Mouse (Mus musculus): ENCODE data around the gene Drc1. TPM values are rescaled to one million over a fixed set of nuclear protein-coding genes. Genes with fewer than 3 reads are reported as not detected.

Gene Drc1
- polyA plus RNA-seq, 1 experiment from 2014 or later = 0.58 TPM

DNA sequence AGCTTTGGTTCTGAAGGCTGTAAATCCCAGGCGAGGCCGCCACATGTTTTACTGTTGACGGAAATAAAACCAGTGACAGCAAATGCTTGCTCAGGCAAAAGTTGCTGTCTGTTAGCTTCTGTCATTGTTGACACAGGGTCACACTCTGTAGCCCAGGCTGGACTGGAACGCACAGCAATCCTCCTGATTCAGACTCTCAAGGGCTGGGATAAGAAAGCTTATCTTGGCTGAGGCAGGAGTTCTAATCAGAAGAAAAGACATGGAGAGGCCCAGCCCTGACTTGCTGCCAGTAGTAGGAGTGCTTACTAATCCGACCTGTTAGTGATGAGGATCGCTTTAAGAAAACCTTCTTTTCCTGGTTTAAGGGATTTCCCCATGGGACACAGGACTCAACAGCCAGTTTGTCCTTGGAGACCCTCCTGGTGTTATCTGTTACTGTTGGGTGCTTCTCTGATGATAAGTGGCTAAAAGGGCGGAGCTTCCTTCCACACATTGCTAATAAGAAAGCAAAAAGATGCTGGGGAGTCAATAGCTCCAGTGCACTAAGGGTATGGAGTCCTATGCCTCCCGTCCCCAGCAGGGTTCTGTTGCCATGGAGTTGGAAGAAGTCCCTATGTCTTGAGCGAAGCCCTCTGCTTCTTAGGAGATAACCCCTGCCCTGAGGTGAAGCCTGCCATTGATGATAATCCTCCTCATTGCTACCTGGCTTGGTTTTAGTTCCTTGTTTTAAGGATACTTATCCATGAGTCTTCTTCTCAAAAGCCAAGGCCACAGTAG, 6.1 kb downstream of the Drc1 start:
- no peaks in the 10 kb centered on the region for H3K27me3 ChIP-seq
- no peaks in the 10 kb centered on the region for H3K4me1 ChIP-seq
- no peak overlapping the region for H3K4me3 ChIP-seq

DNA sequence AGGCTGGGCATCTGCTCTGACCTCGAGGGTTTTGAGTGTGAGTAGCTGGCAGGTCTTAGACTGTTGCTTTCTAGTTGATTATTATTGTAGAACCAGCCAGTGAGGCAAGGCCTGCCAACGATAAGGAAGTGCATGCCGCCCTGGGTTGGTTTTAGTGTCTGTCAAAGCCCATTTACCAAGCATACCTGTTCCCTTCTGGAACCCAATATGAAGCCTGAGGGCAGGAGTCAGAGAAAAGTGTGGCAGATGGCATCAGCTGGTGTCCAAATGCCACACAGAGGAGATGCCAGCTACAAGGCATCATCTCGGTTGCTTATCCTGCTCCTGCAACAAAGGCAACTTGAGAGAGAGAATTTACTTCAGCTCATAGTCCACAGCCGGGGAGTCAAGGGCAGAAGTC, 59.6 kb downstream of the Drc1 start:
- Histone ChIP-seq H3K4me1 (no peaks in the 10 kb centered on the region; the same call in 1 of the 2 replicates), H3K27ac (no peak overlapping the region), H3K9me3 (no peaks in the 10 kb centered on the region), H3K27me3 (peaks cover 16% of the 10 kb centered on the region; the same call in 1 of the 2 replicates), H3K36me3 (no peaks in the 10 kb centered on the region), H3K9ac (no peak overlapping the region), H3K4me3 (no peak overlapping the region), H3K4me2 (replicated peaks) (no peak overlapping the region)
- ATAC-seq (ENCODE audit: insufficient number of reproducible peaks, insufficient read depth, low FRiP score, low TSS enrichment) = no peak
- 82% methylated on average over 5 of the region's 5 CpGs for WGBS

More for the DNA sequence above, 6.1 kb downstream of the Drc1 start:
- Histone ChIP-seq H3K9me3 (peaks cover 5% of the 10 kb centered on the region), H3K36me3 (no peaks in the 10 kb centered on the region), H3K9ac (no peak overlapping the region), H3K27ac (no peak overlapping the region), H3K4me2 (replicated peaks) (no peak overlapping the region)
- WGBS = 80% methylated on average over 9 of the region's 9 CpGs
- ATAC-seq (ENCODE audit: insufficient number of reproducible peaks, insufficient read depth, low FRiP score, low TSS enrichment) = no peak

DNA sequence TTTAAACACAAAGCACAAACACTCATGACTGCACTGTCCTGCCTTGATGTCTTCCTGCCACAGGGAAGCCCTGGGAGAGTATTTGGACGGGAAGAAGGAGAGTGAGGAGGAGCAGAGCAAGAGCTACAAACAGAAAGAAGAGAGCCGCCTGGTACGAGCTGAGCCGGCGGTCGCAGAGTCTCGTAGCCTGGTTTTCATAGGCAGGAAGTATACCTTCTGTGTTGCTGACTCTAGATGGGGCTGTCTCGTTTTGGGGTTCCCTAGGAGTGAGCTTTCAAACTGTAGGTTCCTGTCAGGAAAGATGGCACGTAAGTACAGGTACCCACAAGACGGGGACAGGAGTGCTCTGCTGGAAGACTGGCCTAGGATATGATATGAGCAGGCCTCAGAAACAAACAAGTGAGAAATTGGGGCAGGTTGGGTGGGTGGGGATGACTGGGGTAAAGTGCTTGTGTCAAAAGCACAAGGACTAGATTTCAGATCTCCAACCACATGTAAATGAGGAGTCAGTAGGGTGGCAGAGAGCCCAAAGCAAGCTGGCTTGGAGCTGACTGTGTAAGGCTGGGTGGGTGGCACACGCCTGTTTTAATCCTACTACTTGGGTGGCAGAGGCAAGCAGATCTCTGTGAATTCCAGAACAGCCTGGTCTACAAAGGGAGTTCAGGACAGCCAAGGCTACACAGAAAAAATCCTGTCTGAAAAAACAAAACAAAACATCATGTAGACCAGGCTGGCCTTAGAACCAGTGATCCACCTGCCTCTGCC, 60.6 kb downstream of the Drc1 start:
- no peak overlapping the region for H3K4me3 ChIP-seq
- ATAC-seq (ENCODE audit: insufficient number of reproducible peaks, insufficient read depth, low FRiP score, low TSS enrichment) = no peak
- no peaks in the 10 kb centered on the region for H3K36me3 ChIP-seq
- no peaks in the 10 kb centered on the region; the same call in 1 of the 2 replicates for H3K4me1 ChIP-seq
- no peaks in the 10 kb centered on the region for H3K9me3 ChIP-seq
- peaks cover 16% of the 10 kb centered on the region; the same call in 1 of the 2 replicates for H3K27me3 ChIP-seq
- WGBS = 84% methylated on average over 11 of the region's 11 CpGs
- H3K4me2 ChIP-seq (replicated peaks) = no peak overlapping the region
- no peak overlapping the region for H3K27ac ChIP-seq
- H3K9ac ChIP-seq = no peak overlapping the region

DNA sequence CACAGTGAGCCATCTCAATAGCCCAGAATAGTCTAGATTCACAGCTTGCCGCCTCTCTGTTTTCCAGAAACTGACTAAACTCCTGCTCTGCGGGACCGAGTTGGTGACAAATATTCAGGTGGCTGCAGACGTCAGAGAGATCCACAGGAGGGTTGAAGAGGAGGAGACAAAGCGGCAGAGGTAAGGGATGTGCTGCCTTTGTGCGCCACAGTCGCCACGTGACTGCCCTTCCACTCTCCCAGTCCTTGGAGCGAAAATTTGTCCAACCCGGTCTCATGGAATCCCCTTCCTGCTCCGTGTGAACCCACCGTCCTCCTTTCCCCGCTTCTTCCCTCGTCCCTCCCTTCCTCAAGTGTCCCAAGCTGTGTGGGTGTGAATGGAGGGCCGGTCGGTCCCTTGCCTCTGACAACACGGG, 61.4 kb downstream of the Drc1 start:
- Histone ChIP-seq H3K27ac (no peak overlapping the region), H3K27me3 (peaks cover 16% of the 10 kb centered on the region; the same call in 1 of the 2 replicates), H3K4me3 (peak overlapping the region; percentile 23), H3K4me2 (replicated peaks) (peak overlapping the region; percentile 48), H3K9ac (peak overlapping the region; percentile 24; the same call in 1 of the 2 replicates), H3K9me3 (no peaks in the 10 kb centered on the region), H3K4me1 (no peaks in the 10 kb centered on the region; the same call in 1 of the 2 replicates), H3K36me3 (no peaks in the 10 kb centered on the region)
- ATAC-seq (ENCODE audit: insufficient number of reproducible peaks, insufficient read depth, low FRiP score, low TSS enrichment) = no peak
- WGBS = 8% methylated on average over 17 of the region's 17 CpGs

DNA sequence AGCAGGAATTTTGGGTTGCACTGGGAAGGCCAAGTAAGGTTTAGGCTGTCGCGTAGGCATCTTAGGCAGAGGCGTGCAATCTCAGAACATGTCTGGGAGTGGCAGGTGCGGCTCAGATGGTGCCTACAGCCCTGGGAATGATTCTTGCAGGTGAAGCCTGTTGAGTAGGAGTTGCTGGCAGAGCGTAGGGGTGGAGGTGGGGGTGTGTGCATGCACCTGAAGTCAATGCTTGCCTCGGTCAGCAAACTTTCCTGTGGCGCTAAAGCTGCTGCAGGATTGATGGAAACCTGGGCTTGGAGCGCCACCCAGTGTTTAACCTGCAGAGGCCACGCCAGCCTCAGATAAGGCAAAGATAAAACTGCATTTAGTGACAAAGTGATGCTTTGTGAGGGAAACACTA, 61.9 kb downstream of the Drc1 start:
- Histone ChIP-seq H3K9me3 (no peaks in the 10 kb centered on the region), H3K4me1 (no peaks in the 10 kb centered on the region; the same call in 1 of the 2 replicates), H3K27ac (no peak overlapping the region), H3K27me3 (peaks cover 16% of the 10 kb centered on the region; the same call in 1 of the 2 replicates), H3K4me3 (peak overlapping the region; percentile 23), H3K9ac (no peak overlapping the region), H3K4me2 (replicated peaks) (peak overlapping the region; percentile 48), H3K36me3 (no peaks in the 10 kb centered on the region)
- 1% methylated on average over 9 of the region's 9 CpGs for WGBS
- no peak for ATAC-seq (ENCODE audit: insufficient number of reproducible peaks, insufficient read depth, low FRiP score, low TSS enrichment)

DNA sequence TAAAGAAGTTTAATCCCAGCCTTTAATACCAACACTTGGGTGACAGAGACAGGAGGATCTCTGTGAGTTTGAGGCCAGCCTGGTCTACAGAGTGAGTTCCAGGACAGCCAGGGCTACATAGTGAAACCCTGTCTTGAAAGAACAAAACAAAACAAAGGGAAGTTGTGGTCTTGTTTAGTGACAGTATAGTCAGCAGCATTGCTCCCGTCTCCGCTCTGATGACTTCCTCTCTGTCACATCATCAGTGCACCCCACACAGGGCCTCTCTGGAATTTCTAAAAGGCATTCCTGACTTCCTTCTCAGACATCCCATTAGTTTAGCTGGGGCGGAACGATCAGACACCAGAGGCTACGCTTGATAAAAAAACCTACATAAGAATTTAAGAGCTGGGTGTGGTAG, 62.7 kb downstream of the Drc1 start:
- Histone ChIP-seq H3K27ac (no peak overlapping the region), H3K9me3 (no peaks in the 10 kb centered on the region), H3K4me2 (replicated peaks) (no peak overlapping the region), H3K27me3 (peaks cover 16% of the 10 kb centered on the region; the same call in 1 of the 2 replicates), H3K4me3 (no peak overlapping the region), H3K9ac (no peak overlapping the region), H3K36me3 (no peaks in the 10 kb centered on the region), H3K4me1 (no peaks in the 10 kb centered on the region; the same call in 1 of the 2 replicates)
- no peak for ATAC-seq (ENCODE audit: insufficient number of reproducible peaks, insufficient read depth, low FRiP score, low TSS enrichment)
- 67% methylated on average over 5 of the region's 5 CpGs for WGBS

DNA sequence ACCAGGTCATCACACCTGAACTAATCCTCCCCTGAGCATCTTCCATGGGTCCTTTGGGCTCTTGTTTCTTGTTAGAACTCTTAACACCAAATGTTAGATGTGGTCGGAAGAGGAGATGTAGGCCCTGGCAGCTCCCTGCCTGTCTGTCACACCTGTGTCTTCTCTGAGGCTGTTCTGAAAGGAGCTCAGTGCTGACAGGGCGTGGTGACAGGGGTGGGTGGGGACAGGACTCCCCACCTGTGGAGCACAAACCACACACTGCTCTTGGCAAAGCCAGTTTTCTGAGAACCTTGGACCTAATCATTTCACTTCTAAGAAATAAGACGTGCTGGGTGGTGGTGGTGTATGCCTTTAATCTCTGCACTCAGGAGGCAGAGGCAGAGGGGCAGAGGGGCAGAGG, 72.4 kb downstream of the Drc1 start:
- H3K9ac ChIP-seq = no peak overlapping the region
- 58% methylated on average over 3 of the region's 3 CpGs for whole genome bisulfite sequencing
- H3K9me3 ChIP-seq = no peaks in the 10 kb centered on the region
- no peak for ATAC-seq (ENCODE audit: insufficient number of reproducible peaks, insufficient read depth, low FRiP score, low TSS enrichment)
- no peaks in the 10 kb centered on the region for H3K36me3 ChIP-seq
- H3K4me1 ChIP-seq = no peaks in the 10 kb centered on the region
- H3K27me3 ChIP-seq = no peaks in the 10 kb centered on the region
- no peak overlapping the region for H3K27ac ChIP-seq
- no peak overlapping the region for H3K4me2 ChIP-seq (replicated peaks)
- H3K4me3 ChIP-seq = no peak overlapping the region

DNA sequence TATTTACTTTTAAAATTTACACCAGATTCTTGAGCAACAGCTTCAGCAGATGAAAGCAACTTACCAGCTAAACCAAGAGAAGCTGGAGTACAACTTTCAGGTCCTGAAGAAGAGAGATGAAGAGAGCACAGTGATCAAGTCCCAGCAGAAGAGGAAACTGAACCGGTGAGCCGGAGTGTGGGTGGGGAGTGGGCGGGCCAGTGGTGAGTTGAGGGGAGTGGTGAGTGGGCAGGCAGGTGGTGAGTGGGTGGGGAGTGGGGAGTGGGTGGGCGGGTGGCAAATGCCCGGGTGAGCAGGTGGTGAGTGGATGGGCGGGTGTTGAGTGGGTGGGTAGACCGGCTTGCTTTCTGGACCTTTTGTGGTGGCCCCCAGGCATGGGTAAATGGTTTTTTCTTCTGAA, 73.9 kb downstream of the Drc1 start:
- H3K9ac ChIP-seq = no peak overlapping the region
- 79% methylated on average over 7 of the region's 7 CpGs for WGBS
- no peaks in the 10 kb centered on the region for H3K27me3 ChIP-seq
- H3K4me2 ChIP-seq (replicated peaks) = no peak overlapping the region
- no peak overlapping the region for H3K27ac ChIP-seq
- ATAC-seq (ENCODE audit: insufficient number of reproducible peaks, insufficient read depth, low FRiP score, low TSS enrichment) = no peak
- no peaks in the 10 kb centered on the region for H3K9me3 ChIP-seq
- no peak overlapping the region for H3K4me3 ChIP-seq
- no peaks in the 10 kb centered on the region for H3K4me1 ChIP-seq
- H3K36me3 ChIP-seq = no peaks in the 10 kb centered on the region

DNA sequence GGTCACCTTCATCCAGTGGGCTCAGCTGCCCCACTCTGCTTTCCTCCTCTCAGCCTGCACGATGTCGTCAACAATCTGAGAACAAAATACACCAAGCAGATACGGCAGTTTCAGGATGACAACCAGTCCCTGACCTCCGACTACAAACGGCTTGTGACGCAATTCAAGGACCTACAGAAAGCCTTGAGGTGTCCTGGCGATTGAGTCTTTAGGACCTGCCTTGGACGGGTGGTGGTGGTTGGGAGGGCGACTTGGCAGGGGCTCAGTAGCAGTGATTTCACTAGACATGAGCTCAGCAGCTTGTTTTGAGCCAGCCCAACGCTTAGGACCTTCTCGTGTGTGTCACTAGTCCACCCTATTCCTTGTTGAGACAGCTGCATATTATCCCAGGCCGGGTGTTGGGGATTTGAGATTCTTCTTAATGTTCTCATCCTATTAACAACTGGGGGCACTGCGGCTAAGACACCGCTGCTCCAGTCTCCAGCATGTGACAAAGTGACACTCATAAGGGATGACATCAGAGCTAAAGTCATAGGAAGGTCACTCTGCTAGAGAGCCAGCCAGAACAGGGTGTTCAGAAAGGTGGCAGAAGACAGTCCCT, 74.5 kb downstream of the Drc1 start:
- no peak for ATAC-seq (ENCODE audit: insufficient number of reproducible peaks, insufficient read depth, low FRiP score, low TSS enrichment)
- Histone ChIP-seq H3K27me3 (no peaks in the 10 kb centered on the region), H3K36me3 (no peaks in the 10 kb centered on the region), H3K4me3 (no peak overlapping the region), H3K9ac (no peak overlapping the region), H3K9me3 (no peaks in the 10 kb centered on the region), H3K27ac (no peak overlapping the region), H3K4me1 (no peaks in the 10 kb centered on the region), H3K4me2 (replicated peaks) (no peak overlapping the region)
- 86% methylated on average over 14 of the region's 14 CpGs for whole genome bisulfite sequencing

DNA sequence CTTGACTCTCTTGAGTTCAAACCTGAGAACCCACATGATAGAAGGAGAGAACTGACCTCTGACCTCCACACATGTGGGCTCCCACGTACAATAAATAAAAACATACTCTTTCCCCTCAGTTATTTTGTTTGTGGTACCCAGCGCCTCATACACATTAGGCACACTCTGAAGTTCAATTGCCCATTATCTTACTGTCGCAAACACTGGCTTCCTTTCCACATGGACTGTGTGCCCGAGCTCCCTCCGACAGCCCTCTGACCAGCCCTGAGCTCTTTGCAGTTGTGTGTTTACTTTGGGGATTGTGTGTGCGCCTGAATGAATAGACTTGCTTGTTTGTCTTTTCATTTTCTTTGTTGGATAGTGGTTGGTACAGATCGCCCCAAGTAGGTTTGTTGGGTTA, 75.5 kb downstream of the Drc1 start:
- 70% methylated on average over 7 of the region's 7 CpGs for WGBS
- no peaks in the 10 kb centered on the region for H3K36me3 ChIP-seq
- no peak overlapping the region for H3K27ac ChIP-seq
- ATAC-seq (ENCODE audit: insufficient number of reproducible peaks, insufficient read depth, low FRiP score, low TSS enrichment) = no peak
- no peak overlapping the region for H3K4me3 ChIP-seq
- no peaks in the 10 kb centered on the region for H3K4me1 ChIP-seq
- no peak overlapping the region for H3K4me2 ChIP-seq (replicated peaks)
- H3K9ac ChIP-seq = no peak overlapping the region
- no peaks in the 10 kb centered on the region for H3K27me3 ChIP-seq
- no peaks in the 10 kb centered on the region for H3K9me3 ChIP-seq

DNA sequence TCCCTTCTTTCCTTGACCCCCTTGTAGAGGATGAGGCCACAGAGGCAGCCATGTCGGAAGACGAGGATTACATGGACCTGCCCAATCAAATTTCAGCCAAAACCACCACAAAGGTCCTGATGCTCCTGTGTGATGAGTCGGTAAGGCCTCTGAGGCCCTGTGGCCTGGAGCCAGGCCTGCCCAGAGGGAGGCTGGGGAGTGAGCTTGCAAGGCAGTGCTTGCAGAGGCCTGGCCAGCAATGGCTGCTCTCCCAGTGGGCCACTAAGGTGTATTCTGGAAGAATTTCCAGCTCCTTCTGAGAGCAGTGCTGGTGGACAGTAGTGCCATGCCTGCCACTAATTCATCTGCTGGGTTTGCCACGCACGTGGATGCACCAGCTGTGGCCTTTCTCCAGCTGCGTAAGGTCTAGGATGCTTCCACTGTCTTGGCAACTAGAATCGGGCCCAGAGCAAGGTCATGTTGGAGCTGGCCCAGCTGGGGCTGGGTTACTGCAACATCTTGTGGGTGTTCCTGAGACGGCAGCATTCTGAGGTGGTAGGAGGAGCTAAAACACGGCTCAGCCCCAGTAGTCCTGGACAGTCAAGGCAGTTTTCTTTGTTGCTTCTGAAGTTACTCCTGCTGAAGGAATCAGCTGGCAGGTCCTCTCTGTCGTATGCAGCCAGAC, 77.4 kb downstream of the Drc1 start:
- Histone ChIP-seq H3K36me3 (no peaks in the 10 kb centered on the region), H3K27me3 (no peaks in the 10 kb centered on the region), H3K4me3 (no peak overlapping the region), H3K9ac (no peak overlapping the region), H3K9me3 (no peaks in the 10 kb centered on the region), H3K27ac (no peak overlapping the region), H3K4me1 (no peaks in the 10 kb centered on the region), H3K4me2 (replicated peaks) (no peak overlapping the region)
- no peak for ATAC-seq (ENCODE audit: insufficient number of reproducible peaks, insufficient read depth, low FRiP score, low TSS enrichment)
- 80% methylated on average over 10 of the region's 10 CpGs for WGBS
